Mouse (Mus musculus) adrenal gland, adult 2 months (tissue): Measurements from ENCODE around the gene Kremen2. TPM values are rescaled to one million over a fixed set of nuclear protein-coding genes. Genes with fewer than 3 reads are reported as not detected.
A peak's percentile ranks its signal among the peaks of the same experiment; 100 is the strongest.

ENCODE experiments used
- DNase-seq: peaks from one replicate; pipeline ENCODE4 v3.0.0; 2021
- polyA plus RNA-seq: library from polyadenylated mRNA; depleted of rRNA; stranded (reverse); fragments of >200 nt; gene quantifications from 2 replicates; pipeline ENCODE4 v1.2.3, GENCODE M21; 2012
- total RNA-seq, 2 experiments: library from RNA; stranded (reverse); gene quantifications; 2 replicates each; pipeline ENCODE4 v1.2.3; 2021

Kremen2 gene
- total and polyA plus RNA-seq, 3 experiments, result 0.28 TPM; not detected in 2

GRCm38 (mm10) chr17:23737493-23738445 is 7.9 kb downstream of the Kremen2 start:
- no peak for DNase-seq

- no peak for DNase-seq
Measured at GRCm38 (mm10) chr17:23734341-23734740, 11.3 kb downstream of the Kremen2 start.

GRCm38 (mm10) chr17:23730441-23730840 is 15.2 kb downstream of the Kremen2 start:
- no peak for DNase-seq

DNA sequence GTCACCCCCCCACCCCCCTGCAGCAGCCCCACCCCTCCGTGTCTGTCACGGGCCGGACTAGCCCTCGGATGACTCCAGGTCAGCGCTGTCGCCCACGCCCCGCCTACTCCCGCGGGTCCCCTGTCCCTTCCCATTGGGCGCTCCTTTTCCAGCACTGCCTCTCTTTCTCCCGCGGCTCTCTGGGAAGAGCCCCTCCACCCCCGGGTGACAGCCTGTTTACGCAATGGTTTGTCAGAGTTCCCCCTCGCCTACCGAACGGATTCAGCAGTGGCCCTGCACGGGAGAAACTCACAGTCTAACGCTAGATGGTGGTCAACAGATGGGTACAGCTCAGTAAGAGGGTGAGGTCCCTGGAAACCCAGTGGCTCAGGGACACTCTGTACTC is 18.9 kb downstream of the Kremen2 start:
- peak; percentile 87 for DNase-seq

DNA sequence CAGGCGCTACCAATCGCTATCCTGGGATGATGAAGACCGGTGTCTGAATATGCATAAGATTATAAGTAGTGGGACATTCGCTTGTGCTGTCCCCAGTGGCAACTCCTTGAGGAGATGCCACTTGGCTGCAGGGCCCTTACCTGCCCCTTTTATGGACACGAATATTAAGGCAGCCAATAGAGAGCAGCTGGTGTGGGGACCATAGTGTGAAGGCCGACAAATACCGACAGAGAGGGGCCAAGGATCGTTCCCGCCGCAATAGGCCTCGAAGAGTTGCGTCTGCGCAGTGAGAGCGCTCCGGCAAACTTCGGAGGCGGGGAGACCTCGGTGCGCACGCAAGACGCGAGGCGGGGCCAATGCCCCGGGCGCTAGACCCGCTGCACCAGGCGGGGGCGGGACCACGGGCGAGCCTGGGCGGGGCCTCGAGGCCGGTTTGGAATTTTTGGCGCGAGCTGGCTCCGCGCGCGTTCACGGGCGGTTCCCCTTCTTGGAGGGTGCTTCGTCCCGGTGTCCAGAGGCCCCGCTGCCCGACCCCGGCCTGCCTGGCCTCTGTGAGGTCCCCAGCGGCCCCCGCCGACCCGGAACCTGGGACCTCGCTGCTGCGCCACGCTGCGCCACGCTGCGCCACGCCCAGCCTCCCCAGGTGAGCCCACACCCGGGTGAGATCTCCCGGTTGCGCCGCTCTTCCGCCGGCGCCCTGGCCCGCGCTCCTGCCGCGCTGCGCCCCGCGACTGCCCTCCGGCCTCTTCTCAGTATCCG is 19.5 kb downstream of the Kremen2 start, which contains the start of gene Pkmyt1:
Pkmyt1 (plus strand) TSS at position 338 of the 759 bp plus-strand sequence.
- peak; percentile 98 for DNase-seq

- no peak for DNase-seq
Measured at GRCm38 (mm10) chr17:23725477-23725876, 20.2 kb downstream of the Kremen2 start.

GRCm38 (mm10) chr17:23722376-23723125 is 23.1 kb downstream of the Kremen2 start, which contains the start of gene 1520401A03Rik:
TSS of gene 1520401A03Rik (minus strand) at chr17:23722783.
- peak; percentile 66 for DNase-seq

DNA sequence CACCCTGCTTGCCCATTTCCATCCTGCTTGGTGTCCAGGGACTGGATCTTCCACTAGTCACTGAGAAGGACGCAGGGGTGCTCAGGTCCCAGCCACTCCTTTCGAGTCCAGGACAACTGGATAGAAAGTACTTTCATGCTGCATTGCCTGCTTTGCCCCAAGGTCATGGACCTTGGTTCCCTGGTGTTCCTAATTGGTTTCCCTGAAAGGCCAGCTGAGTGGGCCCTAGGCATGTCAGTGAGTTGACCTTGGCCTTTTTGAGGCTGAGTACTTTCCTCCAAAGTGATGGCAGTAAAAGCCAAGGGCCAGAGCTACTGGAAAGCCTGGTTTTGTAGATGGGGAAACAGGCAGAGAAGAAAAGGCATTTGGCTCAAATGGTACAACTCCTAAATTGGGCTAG is 23.7 kb downstream of the Kremen2 start:
- DNase-seq, result peak; percentile 81

DNA sequence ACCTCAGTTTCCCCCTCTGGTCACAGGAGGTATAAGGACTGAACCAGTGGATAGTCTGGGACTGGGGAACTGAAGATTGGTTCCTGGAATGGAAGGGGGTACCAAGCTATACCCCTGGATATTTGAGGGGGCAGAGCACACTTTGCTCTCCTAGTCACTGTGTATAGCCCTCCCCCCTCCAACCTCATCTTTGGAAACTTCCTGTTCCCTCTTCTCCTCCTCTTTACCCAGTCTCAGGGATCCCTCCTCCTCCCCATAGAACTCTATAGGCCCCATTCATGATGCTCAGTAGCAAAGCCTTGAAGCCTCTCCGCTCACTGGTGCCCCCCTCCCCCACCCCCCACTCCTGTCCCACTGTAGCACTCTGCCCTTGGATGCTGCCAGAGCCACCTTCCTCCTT is 26.2 kb downstream of the Kremen2 start:
- DNase-seq, result no peak

DNA sequence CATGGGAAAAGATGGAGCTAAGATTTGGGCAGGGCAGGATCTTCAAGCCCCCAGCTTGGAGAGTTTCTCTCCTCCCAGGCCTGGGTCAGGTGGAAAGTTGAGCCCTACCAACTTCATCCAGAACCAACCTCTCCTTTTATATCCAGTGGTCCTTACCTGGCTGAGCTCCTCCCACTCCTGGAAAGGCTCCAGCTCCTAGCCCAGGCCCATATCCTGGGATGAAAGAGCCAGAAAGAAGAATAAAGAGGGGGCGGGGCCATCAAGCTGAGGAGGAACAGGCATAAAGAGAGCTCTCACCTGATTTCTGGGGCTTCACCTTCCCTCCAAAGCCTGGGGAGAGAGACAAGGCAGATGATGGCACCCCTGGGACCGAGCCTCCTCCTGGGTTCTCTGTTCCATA is 28.6 kb downstream of the Kremen2 start:
- DNase-seq, result no peak

DNA sequence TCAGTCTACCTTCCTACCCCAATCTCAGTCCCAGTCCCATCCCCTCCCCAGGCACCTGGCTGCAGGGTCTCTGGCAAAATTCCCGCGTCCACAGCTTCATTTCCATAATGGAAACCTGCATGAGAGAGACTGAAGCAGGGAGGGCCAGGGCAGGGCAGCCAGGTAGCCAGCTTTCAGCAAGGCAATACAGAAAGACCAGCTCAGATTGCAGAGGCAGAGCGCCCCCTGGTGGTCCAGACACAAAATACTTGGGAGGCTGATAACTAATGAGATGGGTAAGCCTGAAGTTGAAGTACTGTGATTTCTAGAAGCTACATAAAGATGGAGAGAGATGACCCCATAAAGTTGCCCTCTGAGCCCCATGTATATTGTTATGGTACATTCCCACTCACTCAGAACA is 39.4 kb downstream of the Kremen2 start:
- peak; percentile 67 for DNase-seq

GRCm38 (mm10) chr17:23705525-23706104 is 40.0 kb downstream of the Kremen2 start:
- DNase-seq, result no peak

DNA sequence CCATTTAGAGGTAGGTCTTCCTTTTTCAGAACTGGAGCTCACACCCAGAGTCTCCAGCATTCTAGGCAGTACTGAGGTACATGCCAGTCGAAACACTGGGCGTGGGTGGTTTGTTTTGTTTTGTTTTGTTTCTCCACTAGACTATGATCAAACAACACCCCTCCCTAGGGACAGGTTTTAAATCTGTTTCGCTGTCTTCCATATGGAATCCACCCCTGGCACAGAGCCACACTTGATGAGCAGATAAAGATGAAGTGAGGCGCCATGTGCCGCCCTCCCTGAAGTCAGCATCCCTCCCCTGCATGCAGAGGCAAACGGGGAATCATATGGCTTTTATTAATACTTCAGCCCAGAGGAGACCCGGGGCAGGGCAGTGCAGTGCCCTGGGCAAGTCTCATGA is 40.9 kb downstream of the Kremen2 start:
- DNase-seq, result no peak

DNA sequence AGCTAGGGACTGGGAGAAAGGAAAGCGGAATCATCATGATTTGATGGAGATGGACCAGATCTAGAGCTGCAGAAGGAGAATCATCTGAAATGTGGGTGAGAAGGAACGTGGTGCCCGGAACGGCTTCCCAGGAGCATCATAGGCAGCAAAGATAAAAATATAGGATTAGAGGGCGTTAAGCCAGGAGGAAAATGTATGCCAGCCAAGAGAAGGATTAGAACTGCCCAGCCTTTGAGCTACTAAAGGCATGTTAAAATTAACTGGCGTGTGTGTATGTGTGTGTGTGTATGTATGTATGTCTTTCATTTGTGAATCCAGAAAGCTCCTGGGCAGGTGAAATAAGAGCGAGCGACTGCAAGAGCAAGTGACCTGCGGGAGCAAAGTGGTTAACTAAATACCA is 42.3 kb downstream of the Kremen2 start:
- DNase-seq, result no peak

- peak; percentile 96 for DNase-seq
Measured at GRCm38 (mm10) chr17:23700079-23700478, 45.6 kb downstream of the Kremen2 start.

GRCm38 (mm10) chr17:23699131-23700077 is 46.2 kb downstream of the Kremen2 start:
- peak; percentile 64 for DNase-seq

- DNase-seq, result no peak
Measured at GRCm38 (mm10) chr17:23695801-23696200, 49.8 kb downstream of the Kremen2 start.

DNA sequence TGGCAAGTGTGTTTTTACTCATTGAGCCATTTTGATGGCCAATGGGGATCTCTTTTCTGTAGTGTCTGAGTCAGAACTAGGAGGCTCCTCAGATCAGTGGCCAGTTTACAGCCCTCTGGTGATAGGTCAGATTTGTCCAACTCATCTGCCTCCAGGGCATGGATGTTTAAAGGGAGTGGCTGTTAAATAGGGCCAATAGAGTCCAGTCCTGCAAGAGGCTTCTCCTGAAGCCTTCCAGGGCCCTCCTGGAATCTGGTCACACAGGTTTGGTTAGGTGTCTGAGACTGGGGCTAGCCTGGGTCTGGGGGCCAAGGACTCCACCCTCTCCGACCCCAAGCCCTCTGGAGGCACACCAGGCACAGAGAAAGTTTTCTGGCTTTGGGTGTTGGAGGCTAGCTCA is 51.1 kb downstream of the Kremen2 start:
- DNase-seq, result no peak
